Mouse (Mus musculus) liver, embryonic 14.5 days (tissue): ENCODE data around the gene Baz2a.

ENCODE experiments used
- CTCF ChIP-seq: IDR thresholded peaks from 2 replicates; pipeline ENCODE4 v1.5.1; 2016; ENCODE audit warnings: antibody characterized with exemption, low read depth, control low read depth
- EP300 ChIP-seq: IDR thresholded peaks from 2 replicates; pipeline ENCODE4 v1.6.1; 2016; ENCODE audit warnings: antibody characterized with exemption, low read depth

DNA sequence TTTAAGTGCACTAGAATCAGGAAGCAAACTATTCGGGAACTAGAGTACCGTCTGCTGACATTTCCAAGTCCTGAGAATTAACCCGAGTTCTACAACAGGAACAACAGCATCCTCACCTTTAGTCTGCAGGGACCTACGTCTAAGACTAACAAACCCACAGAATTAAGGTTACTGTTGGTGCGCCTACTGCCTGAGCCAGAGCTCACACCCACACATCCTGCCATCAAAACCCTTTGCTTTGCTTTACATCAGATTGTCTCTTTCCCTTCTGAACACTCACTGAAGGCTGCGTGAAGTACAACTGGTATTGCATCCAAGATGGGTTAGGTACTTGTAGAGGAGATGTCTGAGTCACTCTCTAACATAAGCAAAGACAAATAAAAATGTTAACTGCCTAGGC lies 44.0 kb downstream of the Baz2a start:
- TF ChIP-seq CTCF (no peak), EP300 (no peak)
